In the genomic region with DNA sequence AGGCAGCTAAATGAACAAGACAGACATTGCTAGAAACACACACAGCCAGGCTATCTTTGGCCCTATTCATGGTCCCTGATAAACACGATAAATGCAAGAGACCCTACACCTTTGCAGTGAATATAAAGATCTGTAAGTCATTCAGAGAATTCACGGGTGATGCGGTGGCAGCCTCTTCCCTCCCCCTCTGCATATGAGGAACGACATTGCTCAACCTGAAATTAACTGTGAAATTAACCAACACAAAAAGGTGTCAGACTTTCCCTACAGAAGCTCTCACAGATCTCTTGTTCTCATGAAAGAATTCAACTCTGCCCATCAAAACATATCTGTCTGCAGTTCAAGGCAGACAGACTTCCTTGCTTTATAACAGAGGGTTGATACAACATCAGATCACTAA, we compare ENCODE assay signal across 17 mouse cellular contexts.
"Had no signal": no experiment of that assay in that cellular context is flagged by ENCODE, and none has a peak within 500 bp of the region (broad histone marks: within the 10 kb centered on the region; RNA-seq: fewer than 3 reads in every experiment).

No protein-coding gene starts in this region.

- H3K4me1 ChIP-seq: kidney, embryonic 15.5 days had no signal

- H3K36me3 ChIP-seq: kidney, embryonic 15.5 days; liver, embryonic 13.5 days had no signal

- H3K4me2 ChIP-seq: kidney, embryonic 15.5 days; liver, embryonic 13.5 days; midbrain, embryonic 11.5 days had no signal

- DNase-seq: kidney, adult 8-10 months; kidney, postnatal 10 days; kidney, postnatal 36 days; liver, embryonic 13.5 days; lung, adult 2 months; lung, postnatal 14 days; lung, postnatal 4 days; midbrain, embryonic 14.5 days; right cerebral cortex, adult 18-20 months; right cerebral cortex, postnatal 14 days; right cerebral cortex, postnatal 4 days; thymus, postnatal 36 days had no signal

- H3K9ac ChIP-seq: kidney, embryonic 15.5 days; liver, embryonic 13.5 days had no signal

- H3K27ac ChIP-seq: kidney, embryonic 15.5 days; liver, embryonic 13.5 days; stomach, postnatal 0 days had no signal

- H3K4me3 ChIP-seq: kidney, embryonic 15.5 days; liver, embryonic 13.5 days; megakaryocyte, embryonic 14.5 days had no signal

- ATAC-seq: intestine, postnatal 0 days had no signal

- H3K9me3 ChIP-seq: kidney, embryonic 15.5 days; liver, embryonic 13.5 days; megakaryocyte, embryonic 14.5 days had no signal

- H3K27me3 ChIP-seq: kidney, embryonic 15.5 days; liver, embryonic 13.5 days; megakaryocyte, embryonic 14.5 days had no signal
